Mouse (Mus musculus): Measurements from ENCODE around the gene Rnf169.

GRCm38 (mm10) chr7:99962536-99963236, 17.6 kb downstream of the Rnf169 start:
- TF ChIP-seq CTCF (IDR thresholded peaks at IDR 0.05; ENCODE audit: extremely low read depth, insufficient read depth, low read length) (no peak), POLR2A (IDR thresholded peaks at IDR 0.05; ENCODE audit: extremely low read depth, insufficient read depth, low read length) (no peak)
